Mouse (Mus musculus) cerebellum, adult 9-10 months (tissue): ENCODE results near the gene Col26a1.
"Not testable (repeated sequence)": the region's sequence is repeated elsewhere in the genome, so short reads cannot be mapped to it uniquely, and the experiment has no call there.

ENCODE experiments used
- DNase-seq: peaks from one replicate; pipeline ENCODE4 v3.0.0; 2022

The Col26a1 gene

GRCm38 (mm10) chr5:136738918-136739317 is 144.1 kb downstream of the Col26a1 start:
- DNase-seq: no peak

GRCm38 (mm10) chr5:136726271-136726670 is 156.7 kb downstream of the Col26a1 start:
- not testable (repeated sequence) for DNase-seq

- DNase-seq: no peak
These were observed 161.4 kb downstream of the Col26a1 start for GRCm38 (mm10) chr5:136721596-136721995.

- DNase-seq: no peak
These were observed 164.4 kb downstream of the Col26a1 start for GRCm38 (mm10) chr5:136718656-136719055.

- no peak for DNase-seq
These were observed 165.5 kb downstream of the Col26a1 start for GRCm38 (mm10) chr5:136717573-136717854.

- DNase-seq: no peak
These were observed 166.1 kb downstream of the Col26a1 start for GRCm38 (mm10) chr5:136716696-136717572.

- DNase-seq: peak; percentile 36
These were observed 168.1 kb downstream of the Col26a1 start for GRCm38 (mm10) chr5:136714879-136715278.

GRCm38 (mm10) chr5:136714232-136714875 is 168.7 kb downstream of the Col26a1 start:
- peak; percentile 26 for DNase-seq

GRCm38 (mm10) chr5:136710742-136711141 is 172.3 kb downstream of the Col26a1 start:
- no peak for DNase-seq

GRCm38 (mm10) chr5:136708116-136708515 is 174.9 kb downstream of the Col26a1 start:
- no peak for DNase-seq

- peak; percentile 52 for DNase-seq
These were observed 176.2 kb downstream of the Col26a1 start for GRCm38 (mm10) chr5:136706803-136707202.

GRCm38 (mm10) chr5:136705532-136705931 is 177.5 kb downstream of the Col26a1 start:
- no peak for DNase-seq

GRCm38 (mm10) chr5:136704151-136704550 is 178.9 kb downstream of the Col26a1 start:
- DNase-seq: no peak

GRCm38 (mm10) chr5:136703751-136704150 is 179.3 kb downstream of the Col26a1 start:
- peak; percentile 62 for DNase-seq

- no peak for DNase-seq
These were observed 180.8 kb downstream of the Col26a1 start for GRCm38 (mm10) chr5:136702159-136702725.

- DNase-seq: no peak
These were observed 185.4 kb downstream of the Col26a1 start for GRCm38 (mm10) chr5:136697618-136698017.

GRCm38 (mm10) chr5:136696516-136696915 is 186.5 kb downstream of the Col26a1 start:
- DNase-seq: no peak

- DNase-seq: no peak
These were observed 188.0 kb downstream of the Col26a1 start for GRCm38 (mm10) chr5:136694976-136695375.

- DNase-seq: no peak
These were observed 189.6 kb downstream of the Col26a1 start for GRCm38 (mm10) chr5:136693418-136693817.

GRCm38 (mm10) chr5:136692784-136693183 is 190.2 kb downstream of the Col26a1 start, which contains the start of gene Myl10:
Gene Myl10, plus strand, starts transcription at chr5:136693146.
- DNase-seq: no peak
